Mouse (Mus musculus) lung, postnatal 36 days (tissue): ENCODE measurements at regions not wholly inside any gene's neighbourhood (a gene's known extent, or its start where the extent isn't known, plus 50 kb on each side); places are given as distances from the start of the nearest gene placed in this dataset.

Experiments
- DNase-seq: peaks from one replicate; pipeline ENCODE4 v3.0.0; 2022; ENCODE audit warnings: mixed read lengths

DNA sequence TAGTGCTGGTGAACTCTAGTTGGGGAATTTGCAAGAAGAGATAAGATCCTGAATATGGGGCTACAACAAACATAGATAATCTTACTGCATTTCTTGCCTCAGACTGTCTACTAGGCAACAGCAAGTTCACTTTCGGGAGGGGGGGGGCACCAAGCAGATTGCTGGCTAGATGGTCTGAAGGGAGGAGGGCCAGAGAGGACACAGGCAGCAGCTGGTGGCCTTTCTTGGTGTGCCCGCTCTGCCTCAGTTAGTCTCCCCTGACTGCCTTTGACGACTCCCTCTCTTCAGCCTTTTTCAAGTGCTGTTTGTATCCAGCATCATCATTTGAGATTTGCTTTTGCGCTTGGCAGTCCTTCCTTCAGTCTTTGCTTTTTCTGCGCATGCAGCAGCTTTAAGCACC is 242.2 kb downstream of the 1500009L16Rik start:
- DNase-seq, result no peak

DNA sequence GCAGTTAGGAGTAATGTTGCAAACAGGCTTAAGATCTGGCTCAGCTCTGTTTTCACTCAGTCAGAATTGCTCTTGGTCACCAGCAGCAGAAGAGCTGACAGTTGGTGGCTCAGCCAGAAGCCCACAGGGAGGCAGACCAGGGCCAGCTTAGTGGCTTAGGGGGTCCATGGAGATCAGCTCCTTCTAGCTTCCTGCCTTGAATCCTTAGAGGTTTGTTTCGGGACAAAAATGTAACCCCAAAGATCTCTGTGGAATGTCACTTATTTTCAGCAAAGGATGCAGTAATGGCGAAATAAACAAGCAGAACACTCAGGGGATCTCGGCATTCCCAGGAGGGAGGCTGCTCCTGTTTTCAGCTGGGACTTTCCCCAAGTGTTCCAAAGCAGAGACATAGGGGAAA is 247.8 kb downstream of the 1500009L16Rik start:
- DNase-seq, result no peak

DNA sequence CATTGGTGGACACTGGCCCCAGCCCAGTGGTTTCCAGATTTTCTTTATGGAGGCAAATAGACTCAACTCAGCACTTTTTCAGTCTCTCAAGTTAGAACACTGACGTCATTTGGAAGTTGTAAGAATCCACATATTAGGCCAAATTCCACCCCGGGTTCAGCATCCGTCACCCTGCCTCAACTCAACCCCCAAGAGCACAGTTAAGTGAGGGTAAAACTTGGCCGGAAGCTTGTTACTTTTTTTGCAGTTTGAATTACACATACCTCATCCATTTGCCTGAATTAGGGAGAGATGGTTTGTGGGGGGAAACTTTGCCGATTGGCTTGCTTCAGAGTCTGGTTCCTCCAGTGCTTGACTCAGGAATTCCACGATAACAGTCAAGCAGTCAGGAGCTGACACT is 251.9 kb downstream of the 1500009L16Rik start:
- DNase-seq, result no peak

DNA sequence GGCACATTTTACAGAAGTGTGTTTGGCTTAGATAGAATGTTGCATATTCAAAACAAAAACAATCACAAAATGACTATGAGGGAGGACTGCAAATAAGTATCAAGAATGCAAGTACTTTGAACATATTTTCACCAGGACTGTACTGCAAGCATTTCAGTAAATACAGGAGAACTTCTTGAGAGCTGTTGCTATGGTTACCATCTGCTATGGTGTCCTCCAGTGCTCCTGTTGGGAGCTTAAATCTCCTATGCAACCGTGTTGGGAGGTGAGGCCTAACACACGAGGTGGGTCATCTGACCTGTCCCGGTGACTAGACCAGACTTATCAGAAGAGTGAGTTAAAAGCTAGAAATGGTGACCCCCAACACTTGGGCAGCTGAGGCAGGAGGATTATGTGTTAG is 253.9 kb downstream of the 1500009L16Rik start:
- peak; percentile 21 for DNase-seq

DNA sequence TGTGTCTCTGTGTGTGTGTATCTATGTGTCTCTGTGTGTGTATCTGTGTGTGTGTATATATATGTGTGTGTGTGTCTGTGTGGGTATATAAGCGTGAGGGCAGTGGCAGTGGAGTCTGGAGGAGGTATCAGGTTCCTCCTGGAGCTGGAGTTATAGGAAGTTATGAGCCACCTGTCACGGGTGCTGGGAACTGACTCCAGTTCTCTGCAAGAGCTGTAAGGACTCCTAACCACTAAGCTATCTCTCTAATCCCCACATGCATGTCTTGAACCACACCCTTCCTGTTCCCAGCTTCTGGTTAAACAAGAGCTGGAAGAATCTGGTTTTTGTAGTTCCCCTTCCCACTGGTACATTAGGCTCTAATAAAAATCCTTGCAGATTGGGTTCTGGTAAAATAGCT is 257.3 kb downstream of the 1500009L16Rik start:
- DNase-seq, result no peak

DNA sequence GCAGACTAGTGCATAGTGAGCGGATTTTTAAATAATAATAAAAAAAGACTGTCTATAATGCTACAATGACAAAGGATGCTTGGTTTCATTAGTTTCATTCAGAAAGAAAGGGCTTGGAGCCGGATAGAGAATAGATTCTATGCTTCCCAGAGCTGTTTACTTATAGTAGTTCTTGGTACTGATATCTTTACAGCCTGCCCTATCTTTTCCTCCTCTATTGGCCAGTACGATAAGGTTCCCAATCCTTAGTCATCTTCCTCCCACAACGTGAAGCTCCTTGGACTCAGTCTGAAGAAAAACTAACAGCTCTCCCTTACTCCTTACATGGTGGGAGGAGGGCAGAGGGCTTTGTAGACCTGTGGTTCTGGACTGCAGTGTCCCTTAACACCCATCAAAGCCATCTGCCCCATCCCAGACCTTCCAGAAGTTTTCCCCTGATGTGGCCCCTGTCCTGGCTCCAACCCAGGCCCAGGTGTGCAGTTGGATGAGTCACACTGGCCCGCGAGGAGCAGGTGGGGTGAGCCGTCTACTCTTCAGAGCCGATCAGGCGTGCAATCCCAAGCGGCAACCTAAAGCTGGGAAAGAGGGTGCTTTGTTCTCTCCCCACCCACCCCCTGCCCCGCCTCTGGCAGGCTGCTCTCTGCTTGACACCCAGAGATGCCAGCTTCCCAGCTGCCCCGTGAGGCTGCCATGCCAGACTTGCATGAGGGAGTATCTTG is 262.2 kb downstream of the 1500009L16Rik start:
- no peak for DNase-seq

DNA sequence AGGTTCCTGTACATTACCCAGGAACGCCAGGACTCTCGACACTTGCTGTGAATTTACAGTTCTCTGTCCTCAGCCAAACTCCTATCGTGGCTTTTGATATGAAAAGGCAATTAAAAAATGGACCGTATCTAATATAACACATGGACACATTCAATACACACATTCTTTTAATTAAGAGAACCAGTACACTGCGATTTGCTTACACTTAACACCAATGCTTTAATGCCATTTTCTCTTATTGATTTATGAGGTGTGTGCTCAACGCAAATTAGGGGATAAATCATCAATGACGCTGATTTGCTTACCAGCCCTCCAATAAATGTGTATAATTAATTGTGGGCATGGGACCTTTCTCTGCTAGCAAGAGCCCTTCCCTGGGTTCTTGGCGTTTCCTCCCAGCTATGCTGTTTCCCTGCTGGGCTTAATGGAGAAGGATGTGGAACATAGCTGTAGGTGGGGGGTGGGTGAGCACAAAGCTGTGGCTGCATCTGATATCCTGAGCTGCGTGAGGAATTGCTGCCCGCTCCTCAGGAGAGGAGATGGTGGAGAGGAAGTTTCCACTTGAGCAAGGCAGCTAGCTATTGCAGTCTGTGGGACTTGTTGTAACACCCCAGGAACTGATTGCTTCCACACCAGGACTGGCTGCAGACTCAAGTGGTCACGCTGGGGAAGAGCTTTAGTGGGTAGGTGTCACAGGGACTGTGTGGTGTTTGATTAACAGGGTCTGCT is 270.1 kb downstream of the 1500009L16Rik start:
- peak; percentile 41 for DNase-seq

DNA sequence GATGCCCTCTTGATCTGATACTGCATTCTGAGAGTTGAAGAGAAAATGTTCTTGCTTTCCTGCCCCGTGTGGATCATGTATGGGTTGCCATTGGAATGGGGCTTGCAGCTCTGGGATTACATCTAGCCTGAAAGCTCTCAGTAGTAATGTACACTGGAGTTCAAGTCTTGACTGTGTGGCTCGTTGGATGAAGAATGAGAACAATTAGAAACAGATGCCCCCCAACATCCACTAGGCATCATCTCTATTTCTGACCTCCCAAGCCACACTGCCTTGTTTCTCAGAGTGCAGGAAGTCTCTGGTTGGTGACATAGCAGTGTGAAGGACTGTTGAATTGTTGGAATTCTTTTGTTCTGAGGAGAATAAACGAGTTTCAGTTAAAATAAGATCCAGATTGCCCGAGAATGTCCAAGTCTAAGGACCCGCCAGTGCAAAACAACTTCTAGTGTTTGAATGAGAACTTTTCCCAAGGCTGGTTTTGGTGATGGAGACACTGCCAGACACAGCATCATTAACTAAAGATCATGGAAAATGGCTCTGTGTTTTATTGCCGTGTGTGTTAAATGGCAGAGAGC is 272.4 kb downstream of the 1500009L16Rik start:
- no peak for DNase-seq

DNA sequence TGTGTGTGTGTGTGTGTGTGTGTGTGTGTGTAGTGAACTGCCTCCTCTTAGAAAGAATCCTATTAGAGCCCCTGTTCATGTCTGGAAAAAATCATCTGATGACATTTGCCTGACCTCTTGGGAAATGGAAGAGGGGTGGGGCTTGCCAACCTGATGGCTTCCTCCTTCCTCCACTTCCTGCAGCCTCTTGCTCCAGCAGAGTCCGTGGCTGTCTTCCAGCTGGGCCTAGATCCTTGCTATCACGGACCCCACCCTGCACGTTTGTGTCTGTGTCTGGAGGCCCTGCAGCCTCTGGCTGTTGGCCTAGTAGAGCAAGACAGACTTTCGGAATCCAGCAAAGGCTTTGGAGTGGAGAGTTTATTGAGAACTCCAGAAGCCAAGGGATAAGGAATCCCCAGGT is 273.2 kb downstream of the 1500009L16Rik start:
- DNase-seq, result peak; percentile 93

DNA sequence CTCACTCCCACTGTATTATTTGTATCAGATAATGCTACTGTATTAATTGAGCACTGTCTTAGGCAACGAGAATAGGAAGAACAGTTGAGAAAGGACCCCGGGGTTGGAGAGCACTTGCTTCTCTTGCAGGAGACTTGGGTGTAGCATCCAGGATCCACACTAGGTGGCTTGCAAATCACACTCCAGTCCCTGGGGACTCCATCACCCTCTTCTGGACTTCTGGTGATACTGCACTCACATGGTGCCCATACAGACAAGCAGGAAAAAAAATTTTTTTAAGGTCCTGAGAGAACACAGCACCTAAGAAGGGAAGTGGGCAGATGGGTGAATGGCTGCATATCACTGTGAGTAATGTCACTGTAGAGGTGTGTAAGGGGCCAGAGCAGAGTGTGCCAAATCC is 273.8 kb downstream of the 1500009L16Rik start:
- no peak for DNase-seq

DNA sequence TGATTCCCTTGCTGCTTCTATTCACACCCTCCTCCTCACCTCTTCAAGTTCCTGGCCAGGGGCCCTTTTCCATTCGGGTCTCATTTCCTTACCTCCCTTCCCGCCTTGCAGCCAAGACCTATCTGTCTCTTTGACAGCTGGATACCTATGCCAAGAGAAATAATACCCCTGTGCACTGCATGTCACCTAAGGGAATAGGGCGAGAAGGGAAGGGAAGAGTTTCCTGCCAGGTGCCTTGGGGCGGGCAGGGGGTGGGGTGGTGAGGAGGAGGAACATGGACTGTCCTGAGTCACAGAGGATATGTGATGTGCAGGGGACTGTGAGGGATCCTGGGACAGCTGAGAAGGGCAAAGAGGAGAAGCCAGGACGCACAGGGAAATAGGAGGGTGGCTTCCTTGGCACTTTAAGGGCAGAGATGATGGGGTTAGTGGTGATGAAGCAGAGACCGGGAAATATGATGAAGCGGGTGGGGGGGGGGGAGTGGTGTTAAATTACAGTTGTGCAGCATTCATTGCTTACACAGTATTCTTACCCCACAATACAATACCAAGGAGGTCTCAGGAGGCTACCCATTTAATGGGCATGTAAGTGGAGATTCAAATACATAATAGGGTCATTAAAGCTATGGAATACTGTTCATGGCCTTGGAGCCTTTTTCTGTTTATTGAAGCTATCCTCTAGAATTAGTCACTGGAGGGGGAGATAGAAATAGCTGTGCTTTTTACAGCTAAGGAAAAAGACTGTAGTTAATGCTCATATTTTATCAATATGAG is 278.0 kb downstream of the 1500009L16Rik start:
- DNase-seq, result no peak

DNA sequence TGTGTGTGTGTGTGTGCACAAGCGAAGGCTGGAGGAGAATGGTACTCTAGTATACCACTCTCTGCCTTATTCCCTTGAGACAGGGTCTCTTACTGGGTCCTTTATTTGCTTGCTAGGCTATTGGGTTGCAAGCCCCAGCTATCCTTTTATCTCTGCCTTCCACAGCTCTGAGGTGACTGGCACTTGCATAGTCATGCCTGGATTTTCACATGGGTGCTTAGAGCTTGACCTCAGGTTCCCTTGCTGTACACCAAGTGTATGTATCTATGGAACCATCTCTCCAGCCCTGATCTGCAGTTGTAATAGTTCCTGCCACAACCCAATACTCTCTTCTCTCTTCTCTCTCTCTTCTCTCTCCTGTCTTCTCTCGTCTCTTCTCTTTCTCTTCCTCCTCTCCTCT is 280.1 kb downstream of the 1500009L16Rik start:
- no peak for DNase-seq

DNA sequence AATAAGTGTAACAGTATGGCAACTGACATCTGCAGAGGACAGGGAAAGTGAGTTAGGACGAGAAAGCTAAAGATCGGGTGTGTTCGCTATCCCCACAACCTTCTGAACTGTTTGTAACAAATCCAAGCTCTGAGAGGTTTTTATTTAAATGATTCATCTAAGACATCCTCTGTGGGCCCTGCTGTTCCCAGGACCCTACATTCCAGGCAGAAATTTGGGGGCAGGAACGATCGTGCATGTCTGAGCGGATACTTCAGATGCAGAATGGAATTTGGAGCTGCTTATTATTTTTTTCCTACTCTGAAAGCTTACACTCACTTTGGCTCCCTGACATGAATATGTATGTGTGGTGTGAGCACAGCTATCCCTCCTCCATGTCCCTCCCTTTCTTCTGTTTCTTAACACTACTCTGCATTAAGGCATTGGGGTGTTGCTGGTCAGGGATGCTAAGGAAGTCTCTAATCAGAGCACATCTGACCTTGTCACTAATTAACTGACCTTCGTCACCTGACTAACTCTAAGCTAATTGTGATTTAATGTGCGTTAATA is 281.0 kb downstream of the 1500009L16Rik start:
- DNase-seq, result no peak

DNA sequence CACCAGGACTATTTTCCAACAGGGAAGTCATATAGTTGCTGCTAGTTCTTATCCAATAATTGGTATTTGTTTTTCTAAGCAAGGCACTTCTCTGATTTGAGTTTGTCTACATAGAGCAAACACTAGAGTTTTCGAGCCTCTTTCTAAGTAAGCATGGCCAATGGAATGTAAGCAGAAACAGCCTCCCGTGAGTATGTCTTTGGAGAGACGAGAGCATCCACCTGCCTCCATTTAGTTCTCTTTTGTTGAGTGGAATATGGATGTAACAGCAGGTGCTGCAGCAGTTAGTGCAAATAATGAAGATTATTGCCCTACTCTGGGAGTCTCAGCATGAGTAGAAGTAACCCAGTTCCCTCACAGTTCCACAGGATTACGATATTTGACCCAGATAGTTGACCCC is 286.3 kb downstream of the 1500009L16Rik start:
- peak; percentile 37 for DNase-seq

DNA sequence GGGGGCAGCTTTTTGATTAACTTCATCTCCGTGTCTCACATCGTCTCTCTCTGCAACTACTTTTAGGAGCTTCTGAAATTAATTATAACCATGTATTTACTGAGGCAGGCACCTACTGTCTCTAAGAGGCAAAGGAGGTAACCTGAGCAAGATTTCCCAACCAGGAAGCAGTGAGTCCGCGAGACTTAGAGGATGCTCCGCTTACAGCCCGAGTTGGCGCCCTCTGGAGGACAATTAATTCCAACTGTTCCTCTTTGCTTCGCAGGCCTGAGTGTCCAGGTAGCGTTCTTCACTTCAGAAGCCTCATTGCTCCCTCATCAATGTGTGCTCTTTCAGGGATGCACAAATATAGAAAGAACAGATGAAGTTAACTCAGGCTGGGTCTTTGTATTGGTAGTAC is 296.7 kb downstream of the 1500009L16Rik start:
- peak; percentile 89 for DNase-seq

DNA sequence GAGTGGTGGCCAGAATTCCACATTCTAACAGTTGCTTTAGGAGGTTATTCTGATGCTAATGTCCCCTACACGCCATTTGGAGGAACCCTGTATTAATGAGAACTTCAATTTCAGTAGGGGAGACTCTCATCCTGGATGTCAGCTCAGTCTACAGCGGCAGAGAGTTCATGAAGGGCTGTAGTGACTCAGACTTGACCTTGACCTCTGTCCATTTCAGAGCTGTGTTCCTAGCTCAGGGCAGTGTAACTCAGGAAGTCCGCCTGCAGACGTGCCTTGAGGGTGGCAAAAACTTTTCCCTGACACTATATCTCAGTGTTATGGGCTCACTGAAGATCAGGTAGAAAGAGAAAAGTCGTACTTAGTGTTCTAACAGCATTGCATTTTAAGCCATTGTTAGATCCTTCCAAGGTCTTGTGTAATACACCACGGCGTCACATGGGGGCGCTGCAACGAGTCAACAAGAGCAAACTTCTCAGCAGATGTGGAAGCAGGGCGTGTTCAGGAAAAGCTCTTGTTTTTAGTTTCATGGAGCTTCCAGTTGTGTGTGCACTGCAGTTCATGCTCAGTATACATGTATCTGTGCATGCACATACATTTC is 297.5 kb downstream of the 1500009L16Rik start:
- peak; percentile 82 for DNase-seq

DNA sequence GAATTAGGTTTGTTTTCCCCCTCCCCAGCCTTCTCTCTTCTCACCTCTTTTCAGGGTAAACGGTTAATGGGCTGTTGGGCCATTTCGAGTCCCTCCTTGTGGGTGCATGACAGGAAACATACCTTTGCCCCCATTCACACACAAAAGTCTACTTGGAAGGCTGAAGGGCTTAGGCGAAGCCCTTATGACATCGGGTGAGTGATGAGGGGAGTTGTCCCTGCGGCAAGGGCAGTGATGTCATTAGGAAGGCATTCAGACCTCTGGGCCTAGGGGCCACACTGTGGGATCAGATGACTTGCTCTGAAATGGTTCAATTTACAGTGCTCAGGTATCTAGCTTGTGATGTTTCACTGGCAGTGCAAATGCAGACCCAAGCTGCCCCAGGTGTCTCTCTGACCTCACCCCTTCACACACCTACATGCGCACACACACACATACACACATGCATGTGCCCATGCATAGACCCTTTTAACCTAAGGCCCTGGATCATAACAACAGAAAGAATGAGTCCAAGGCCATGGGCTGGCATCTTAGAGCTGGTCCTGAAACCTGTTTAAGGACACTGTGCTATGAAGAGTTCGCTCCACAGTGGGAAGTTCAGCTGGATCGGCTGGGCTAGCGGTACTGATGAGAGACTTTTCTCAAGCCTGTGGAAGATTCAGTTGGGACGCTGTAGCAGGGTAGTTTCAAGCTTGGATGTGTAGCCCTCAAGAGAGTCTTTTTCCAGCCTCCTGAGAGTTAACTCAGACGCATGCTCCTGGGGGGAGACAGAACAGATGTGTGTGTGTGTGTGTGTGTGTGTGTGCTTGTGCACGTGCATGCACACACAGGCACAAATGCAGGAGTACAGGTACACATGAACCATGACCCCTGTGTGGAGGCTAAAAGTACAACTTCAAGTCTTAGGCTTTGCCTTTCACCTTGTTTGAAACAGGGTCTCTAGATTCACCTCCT is 298.8 kb downstream of the 1500009L16Rik start:
- no peak for DNase-seq

DNA sequence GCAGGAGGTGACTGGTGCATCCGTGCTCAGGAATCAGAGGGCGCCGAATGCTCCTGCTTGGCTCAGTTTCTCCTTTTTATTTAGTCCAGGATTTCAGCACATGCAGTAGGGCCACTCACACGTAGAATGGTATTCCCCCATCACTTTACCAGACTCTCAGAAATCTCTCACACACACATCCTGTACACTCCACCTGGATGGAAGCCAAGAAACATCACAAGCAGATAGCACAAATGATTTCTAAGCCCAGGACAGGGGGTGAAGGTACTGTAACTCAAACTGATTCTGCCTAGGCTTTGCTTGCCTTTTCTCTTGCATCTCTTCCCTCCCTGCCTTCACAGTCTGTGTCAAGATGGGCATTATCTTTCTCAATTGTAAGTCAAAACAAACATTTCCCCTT is 301.6 kb downstream of the 1500009L16Rik start:
- peak; percentile 22 for DNase-seq

DNA sequence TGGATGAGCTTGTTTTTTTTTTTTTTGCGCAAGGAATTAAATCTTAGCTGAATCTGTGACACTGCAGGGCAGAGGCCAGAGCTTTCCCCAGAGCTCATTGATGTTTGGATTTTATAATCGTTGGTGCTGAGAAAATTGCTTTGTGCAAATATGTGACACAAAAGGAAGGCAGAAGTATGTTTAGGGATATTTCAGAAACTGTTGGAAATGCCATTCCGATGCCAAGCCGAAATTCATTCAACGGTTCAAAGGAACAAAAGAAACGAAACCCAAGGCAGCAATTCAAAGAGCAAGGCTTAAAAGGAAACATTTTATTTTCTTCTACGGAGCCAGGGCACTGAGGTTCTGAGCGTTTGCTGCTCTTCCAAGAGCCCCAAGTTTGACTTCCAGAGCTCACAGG is 302.2 kb downstream of the 1500009L16Rik start:
- DNase-seq, result peak; percentile 43

DNA sequence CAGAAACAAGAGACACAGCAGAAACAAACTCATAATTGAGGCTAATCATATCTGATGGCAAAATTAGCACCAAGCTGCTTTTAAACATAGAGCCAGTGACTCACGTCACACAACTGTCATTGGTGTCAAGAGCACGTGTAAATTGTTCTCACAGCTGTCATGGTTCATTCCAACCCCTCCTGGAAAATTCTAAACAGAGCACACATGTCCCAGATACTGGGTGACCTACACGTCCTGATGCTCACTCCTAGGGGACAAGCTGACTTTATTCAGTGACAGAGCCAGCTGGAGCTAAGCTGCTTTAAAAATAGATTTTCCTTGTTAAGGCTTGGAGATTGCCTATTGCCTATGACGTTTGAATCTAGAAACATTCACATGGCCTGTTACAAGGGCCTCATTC is 304.1 kb downstream of the 1500009L16Rik start:
- no peak for DNase-seq

DNA sequence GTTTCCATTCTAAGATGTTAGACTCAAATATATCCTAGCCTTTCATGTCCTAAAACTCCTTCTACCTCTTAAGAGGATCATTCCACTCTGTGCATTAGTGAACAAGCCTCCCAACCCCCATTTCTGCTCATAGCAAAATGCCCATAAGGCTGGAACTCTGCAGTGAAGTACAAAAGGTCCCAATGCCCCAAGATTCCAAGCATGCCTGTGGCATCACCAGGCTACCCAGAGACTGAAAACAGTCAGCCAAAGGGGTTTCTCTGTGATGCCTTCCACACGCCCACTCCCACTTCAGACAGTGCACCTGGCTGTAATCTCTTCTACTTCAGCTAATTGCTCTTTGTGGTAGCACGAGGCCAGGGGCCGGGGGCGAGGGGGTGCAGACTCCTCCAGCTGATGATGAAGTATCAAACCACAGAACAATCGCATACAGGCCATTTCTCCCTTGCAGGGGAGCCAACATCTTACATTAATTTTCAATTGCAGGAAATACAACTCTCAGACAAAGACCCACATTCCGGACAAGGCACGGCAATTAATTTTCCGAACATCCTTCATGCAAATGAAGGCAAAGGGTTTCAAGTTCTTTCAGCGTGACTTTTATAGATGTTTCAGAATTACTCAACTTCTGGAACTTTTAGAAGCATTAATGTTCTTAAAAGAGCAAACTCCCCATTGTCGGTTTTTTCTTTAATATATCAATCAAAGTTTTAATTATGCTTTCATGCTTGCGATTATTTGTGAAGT is 313.6 kb downstream of the 1500009L16Rik start:
- no peak for DNase-seq
